Mouse (Mus musculus) heart, postnatal 0 days (tissue): ENCODE results near the gene Morn3.

Source experiments
- CTCF ChIP-seq: IDR thresholded peaks from 2 replicates; pipeline ENCODE4 v1.5.1; 2016; ENCODE audit warnings: antibody characterized with exemption, control low read depth, low read depth
- EP300 ChIP-seq: IDR thresholded peaks from 2 replicates; pipeline ENCODE4 v1.6.1; 2016; ENCODE audit warnings: antibody characterized with exemption, low read depth

DNA sequence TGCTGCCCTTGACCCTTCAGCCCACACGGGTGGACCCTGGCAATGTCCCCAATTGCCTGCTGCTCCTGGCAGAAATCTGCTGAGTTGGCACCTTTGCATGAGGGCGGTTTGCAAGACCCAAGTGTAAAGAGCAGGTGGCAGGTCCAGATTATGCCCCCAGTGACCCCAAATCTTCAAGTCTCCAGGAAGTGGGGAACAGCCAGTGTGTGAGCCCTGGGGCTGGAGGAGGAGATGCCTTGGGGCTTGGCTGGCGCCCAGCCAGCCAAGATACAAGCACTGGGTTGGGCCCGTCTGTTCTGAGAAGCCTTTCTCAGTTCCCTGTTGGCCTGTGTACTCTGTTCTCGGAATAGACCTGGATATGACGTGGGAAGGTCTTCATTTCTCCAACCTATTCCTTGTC lies 19.4 kb downstream of the Morn3 start:
- no peak for TF ChIP-seq CTCF
- no peak for TF ChIP-seq EP300
